Mouse (Mus musculus) layer of hippocampus, adult 18-20 months (tissue): ENCODE measurements around the gene Socs7. TPM values are rescaled to one million over a fixed set of nuclear protein-coding genes. Genes with fewer than 3 reads are reported as not detected.

ENCODE experiments used
- DNase-seq, 2 experiments: peaks; one replicate each; pipeline ENCODE4 v3.0.0; 2022; ENCODE audit warnings: low spot score in 2 of 2
- total RNA-seq, 2 experiments: library from RNA; stranded (reverse); gene quantifications; 2 replicates each; pipeline ENCODE4 v1.2.3; 2021

Socs7 gene
- total RNA-seq, 2 experiments from 2014 or later = 81.5 to 85.4 TPM

- DNase-seq = no peak
Measured at GRCm38 (mm10) chr11:97440441-97440881, 78.1 kb downstream of the Socs7 start.

- peak in 1 of 2 experiments; percentile 66 for DNase-seq
Measured at GRCm38 (mm10) chr11:97441036-97441657, 78.8 kb downstream of the Socs7 start.

- DNase-seq = no peak
Measured at GRCm38 (mm10) chr11:97441658-97442125, 79.3 kb downstream of the Socs7 start.

GRCm38 (mm10) chr11:97442891-97443675 is 80.7 kb downstream of the Socs7 start:
- DNase-seq = no peak

- no peak for DNase-seq
Measured at GRCm38 (mm10) chr11:97445596-97445995, 83.2 kb downstream of the Socs7 start.

- DNase-seq = no peak
Measured at GRCm38 (mm10) chr11:97445999-97446511, 83.7 kb downstream of the Socs7 start.

GRCm38 (mm10) chr11:97447979-97448378 is 85.6 kb downstream of the Socs7 start:
- no peak for DNase-seq

Other genes starting within 250 kb of the Socs7 start
- gene Tbx21, start 247.2 kb upstream of the Socs7 start, total RNA-seq = under 1 TPM in 1 of 2 experiments, not detected in 1; 0.12 TPM
- gene Tbkbp1, start 211.1 kb upstream of the Socs7 start, total RNA-seq = 100 to 1,000 TPM in 1 of 2 experiments, 10 to 100 TPM in 1; 98.1 to 100 TPM
- 100 to 1,000 TPM; 125 to 130 TPM for gene Kpnb1, start 174.7 kb upstream of the Socs7 start, total RNA-seq
- 100 to 1,000 TPM; 135 to 145 TPM for gene Npepps, start 81.9 kb upstream of the Socs7 start, total RNA-seq
- gene Mrpl45, start 46.8 kb upstream of the Socs7 start, total RNA-seq = 10 to 100 TPM; 27.7 to 30.6 TPM
- under 1 TPM; 0.13 to 0.40 TPM for gene Gpr179, start 10.5 kb upstream of the Socs7 start, total RNA-seq
- gene Arhgap23, start 53.0 kb downstream of the Socs7 start, total RNA-seq = 10 to 100 TPM; 79.8 to 88.1 TPM
- not detected for gene 4933428G20Rik, start 137.8 kb downstream of the Socs7 start, total RNA-seq
- gene Srcin1, start 213.6 kb downstream of the Socs7 start, total RNA-seq = 100 to 1,000 TPM; 218 to 221 TPM